Mouse (Mus musculus): Measurements from ENCODE around the gene D630039A03Rik. TPM values are rescaled to one million over a fixed set of nuclear protein-coding genes. Genes with fewer than 3 reads are reported as not detected.
"Not testable (repeated sequence)": the region's sequence is repeated elsewhere in the genome, so short reads cannot be mapped to it uniquely, and the experiment has no call there.

D630039A03Rik gene
- total RNA-seq, 2 experiments from 2014 or later, result 0.21 TPM; not detected in 1

DNA sequence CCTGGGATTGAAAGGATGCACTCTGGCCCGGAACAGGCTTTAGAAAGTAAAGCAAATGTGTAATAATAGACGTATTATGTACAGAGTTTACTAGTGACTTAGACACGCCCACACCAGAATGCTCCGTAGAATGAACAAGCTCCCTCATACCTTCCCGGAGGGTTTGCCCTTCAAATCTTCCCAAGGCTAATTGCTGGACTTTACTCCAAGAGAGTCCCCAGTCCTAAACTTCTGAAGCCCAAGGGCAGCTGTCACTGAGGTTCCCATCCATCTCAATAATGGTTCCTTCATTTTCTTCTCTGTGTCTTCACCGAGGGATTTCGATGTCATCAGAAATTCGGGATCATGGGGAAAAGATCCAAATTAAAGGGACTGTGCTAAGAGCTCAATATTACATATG lies 26.3 kb downstream of the D630039A03Rik start:
- DNase-seq (ENCODE audit: low spot score in 2 of 2), result no peak

DNA sequence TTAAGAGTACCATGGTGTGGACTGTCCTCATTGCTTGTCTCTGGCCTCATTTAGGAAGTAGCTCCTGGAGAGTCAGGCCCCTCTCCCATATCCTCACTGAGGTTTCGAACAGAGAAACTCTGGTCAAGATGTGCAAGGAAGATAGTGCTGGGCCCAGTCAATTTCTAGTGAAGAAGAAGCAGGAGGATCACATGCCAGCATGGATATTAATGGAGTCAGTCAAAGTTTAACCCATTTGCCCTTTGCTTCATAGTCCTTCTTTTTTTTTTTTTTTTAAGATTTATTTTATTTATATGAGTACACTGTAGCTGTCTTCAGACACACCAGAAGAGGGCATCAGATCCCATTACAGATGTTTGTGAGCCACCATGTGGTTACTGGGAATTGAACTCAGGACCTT lies 27.1 kb downstream of the D630039A03Rik start:
- DNase-seq (ENCODE audit: low spot score in 2 of 2), result not testable (repeated sequence)

DNA sequence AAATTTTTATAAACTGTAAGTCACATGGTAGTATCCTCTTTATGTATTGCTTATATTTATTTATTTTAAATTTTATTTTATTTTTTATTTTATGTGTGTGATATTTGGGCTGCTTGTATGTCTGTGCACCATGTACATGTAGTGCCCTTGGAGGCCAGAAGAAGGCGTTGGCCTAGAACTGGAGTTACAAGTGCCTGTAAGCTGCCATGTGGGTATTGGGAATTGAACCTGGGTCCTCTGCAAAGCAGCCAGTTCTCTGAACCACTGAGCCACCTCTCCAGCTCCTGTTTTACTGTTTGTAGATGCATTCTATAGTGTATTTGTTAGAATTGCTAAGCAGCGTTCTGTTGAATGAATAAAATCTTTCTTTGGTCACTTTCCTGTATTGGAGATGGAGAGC lies 27.9 kb downstream of the D630039A03Rik start:
- no peak for DNase-seq (ENCODE audit: low spot score in 2 of 2)

- no peak for DNase-seq (ENCODE audit: low spot score in 2 of 2)
Observed at GRCm38 (mm10) chr4:57886888-57887230, 29.2 kb downstream of the D630039A03Rik start.

GRCm38 (mm10) chr4:57886066-57886887 lies 29.8 kb downstream of the D630039A03Rik start:
- DNase-seq (ENCODE audit: low spot score in 2 of 2), result no peak

- no peak for DNase-seq (ENCODE audit: low spot score in 2 of 2)
Observed at GRCm38 (mm10) chr4:57885186-57885585, 30.9 kb downstream of the D630039A03Rik start.

DNA sequence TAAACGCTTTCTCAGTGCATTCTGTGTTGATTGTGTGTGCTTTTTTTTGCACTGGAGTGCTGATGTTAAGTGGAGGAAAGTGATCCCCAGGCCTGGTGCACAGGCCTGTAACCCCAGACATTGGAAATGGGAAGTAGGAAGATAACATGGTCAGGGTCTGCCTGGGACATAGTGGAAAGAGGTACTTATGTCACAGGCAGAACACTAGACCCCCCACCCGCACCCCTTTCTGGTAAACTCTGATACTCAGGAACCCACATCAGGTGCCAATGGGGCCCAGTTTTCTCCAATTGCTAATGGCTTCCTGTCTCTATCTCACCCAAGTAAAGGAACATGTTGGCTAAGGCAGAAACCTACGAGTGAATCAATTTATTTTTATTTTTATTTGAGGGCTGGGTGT lies 31.6 kb downstream of the D630039A03Rik start:
- DNase-seq (ENCODE audit: low spot score in 2 of 2), result no peak

- no peak for DNase-seq (ENCODE audit: low spot score in 2 of 2)
Observed at GRCm38 (mm10) chr4:57883520-57884421, 32.3 kb downstream of the D630039A03Rik start.

DNA sequence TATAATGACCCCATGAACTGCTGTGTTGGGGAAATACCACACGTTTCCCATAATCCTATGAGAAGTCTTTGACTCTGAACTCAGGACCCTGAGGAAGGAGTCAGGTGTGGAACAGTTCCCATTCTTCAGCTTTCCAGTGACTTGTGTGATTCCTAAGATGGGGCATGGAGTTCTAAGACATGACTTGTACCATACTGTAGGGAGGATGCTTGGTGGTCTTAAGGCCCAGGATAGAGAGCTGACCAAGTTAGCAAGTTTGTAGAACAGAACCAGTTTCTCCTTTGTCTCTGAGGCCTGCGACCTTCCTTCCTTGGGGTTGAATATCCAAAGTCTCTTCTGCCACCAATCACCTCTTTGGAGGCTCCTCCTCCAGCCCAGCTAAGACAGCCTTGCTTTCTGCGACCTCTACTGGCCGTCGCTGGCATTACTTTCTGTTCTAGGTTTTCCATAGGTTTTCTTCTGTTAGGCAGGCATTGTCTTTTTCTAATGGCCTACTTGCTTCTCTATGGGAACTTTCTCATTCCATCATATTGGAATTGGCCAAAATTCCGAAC lies 36.2 kb downstream of the D630039A03Rik start:
- DNase-seq (ENCODE audit: low spot score in 2 of 2), result peak; percentile 84 to 92

- no peak for DNase-seq (ENCODE audit: low spot score in 2 of 2)
Observed at GRCm38 (mm10) chr4:57879137-57879536, 37.0 kb downstream of the D630039A03Rik start.

GRCm38 (mm10) chr4:57867454-57867853 lies 48.6 kb downstream of the D630039A03Rik start:
- no peak for DNase-seq (ENCODE audit: low spot score in 2 of 2)

DNA sequence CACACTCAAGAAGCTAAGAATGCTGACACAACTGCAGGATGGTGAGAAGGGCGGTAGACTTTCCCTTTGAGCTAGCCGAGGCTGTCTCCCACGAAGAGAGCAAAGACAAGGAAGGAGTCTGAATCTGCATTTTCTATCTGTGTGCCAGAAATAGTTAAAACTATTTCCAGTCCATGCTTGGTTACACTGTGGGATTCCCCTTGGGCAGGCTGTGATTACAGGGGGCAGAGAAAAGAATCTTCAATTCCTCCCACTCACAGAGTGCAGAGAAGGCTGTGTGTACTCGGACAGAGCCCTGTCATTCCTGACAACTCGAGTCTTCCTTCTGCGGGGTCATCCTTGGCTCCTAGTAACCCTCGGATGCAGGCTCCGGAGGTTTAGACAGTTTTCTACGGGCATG lies 49.1 kb downstream of the D630039A03Rik start:
- no peak for DNase-seq (ENCODE audit: low spot score in 2 of 2)

DNA sequence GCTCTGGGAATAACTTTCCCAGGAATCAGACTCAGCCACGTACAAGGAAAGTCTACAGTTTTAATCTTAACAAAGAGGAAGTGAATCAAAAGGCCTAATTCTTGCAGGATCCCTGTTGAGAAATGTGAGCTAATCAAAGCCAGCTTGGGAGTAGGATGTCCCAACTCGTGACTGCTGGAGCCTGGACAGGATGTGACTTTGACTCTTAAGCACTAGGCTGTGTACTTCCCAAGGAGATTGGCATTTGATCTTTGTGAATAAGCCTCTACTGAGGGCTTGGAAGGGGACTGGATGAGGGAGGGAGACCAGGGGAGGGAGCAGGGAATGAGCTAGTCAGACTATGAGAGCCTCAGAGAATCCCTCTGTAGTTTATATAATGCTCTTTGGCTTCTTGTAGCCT lies 50.0 kb downstream of the D630039A03Rik start:
- no peak for DNase-seq (ENCODE audit: low spot score in 2 of 2)

DNA sequence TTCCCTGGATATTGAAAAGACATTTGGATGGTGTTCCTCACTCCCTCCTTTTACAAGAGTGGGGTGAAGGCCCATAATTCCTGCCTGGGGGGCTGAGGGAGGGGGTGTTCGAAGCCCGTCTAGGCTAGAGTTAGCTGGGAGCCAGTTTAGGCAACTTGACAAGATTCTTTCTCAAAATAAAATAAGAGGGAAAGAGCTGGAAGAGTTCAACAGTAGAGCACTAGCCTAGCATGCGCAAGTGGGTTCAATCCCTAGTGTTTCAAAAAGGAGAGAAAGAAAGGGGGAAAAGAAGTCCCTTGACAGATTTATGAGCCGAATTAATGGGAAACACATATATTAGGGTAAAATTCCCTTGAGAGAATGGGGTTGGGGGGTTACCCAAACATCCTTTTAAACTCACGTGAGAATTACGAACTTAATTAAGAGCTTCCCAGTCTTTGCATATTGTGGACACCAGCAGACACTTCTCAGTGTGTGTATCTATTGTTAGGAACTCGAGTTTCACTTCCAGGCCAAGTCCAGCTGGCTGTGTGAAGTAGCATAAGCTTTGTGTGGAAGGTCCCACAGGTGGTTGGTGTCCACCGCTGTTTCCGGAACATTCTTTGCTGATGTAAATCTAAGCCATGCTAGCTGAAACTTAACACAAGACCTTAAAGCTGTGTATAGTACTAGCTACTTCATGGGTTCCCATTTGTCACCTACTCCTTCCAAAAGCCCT lies 53.7 kb downstream of the D630039A03Rik start:
- DNase-seq (ENCODE audit: low spot score in 2 of 2), result no peak

DNA sequence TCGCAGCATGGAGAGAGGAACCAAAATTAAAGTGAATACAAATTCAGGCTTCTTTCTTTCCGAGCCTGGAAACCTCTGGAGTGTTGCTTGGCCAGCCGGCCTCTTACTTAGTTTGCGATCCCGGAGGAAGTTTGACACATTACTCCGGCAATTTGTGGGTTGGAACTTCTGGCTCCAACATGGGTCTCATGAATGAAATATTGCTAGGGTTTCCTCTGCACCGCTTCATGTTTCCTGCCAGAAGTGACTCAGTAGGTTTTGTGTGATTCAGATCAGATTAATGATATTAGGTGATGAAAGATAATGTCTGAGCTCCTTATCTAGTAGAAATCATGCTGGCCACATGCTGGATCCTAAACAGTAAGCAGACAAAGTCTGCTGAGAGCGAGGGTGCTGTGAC lies 54.2 kb downstream of the D630039A03Rik start:
- DNase-seq (ENCODE audit: low spot score in 2 of 2), result no peak

DNA sequence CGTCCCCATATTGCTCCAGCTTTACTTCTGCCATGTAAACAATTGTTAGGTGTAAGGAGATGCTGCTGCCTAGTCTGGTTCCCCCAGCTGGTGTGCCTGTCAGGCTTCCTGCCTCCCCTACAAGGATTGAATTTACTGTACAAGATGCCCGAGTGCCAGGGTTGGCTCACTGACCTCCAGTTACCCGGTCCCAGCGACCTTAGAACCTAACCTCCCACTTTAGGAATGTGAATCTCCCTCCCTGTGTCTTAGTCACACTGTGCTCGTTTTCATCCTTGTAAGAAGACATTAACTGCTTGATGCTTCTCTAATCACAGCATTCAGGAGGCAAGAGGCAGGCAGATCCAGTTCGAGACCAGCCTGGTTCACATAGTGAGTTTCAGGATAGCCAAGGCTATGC lies 54.9 kb downstream of the D630039A03Rik start:
- DNase-seq (ENCODE audit: low spot score in 2 of 2), result no peak

- DNase-seq (ENCODE audit: low spot score in 2 of 2), result no peak
Observed at GRCm38 (mm10) chr4:57860204-57860611, 55.9 kb downstream of the D630039A03Rik start.

Measured in left cerebral cortex, adult 18-20 months (tissue).